Mouse (Mus musculus) adipocyte (in vitro differentiated cells): ENCODE data around the gene Snx5.

ENCODE experiments used
- DNase-seq: peaks from one replicate; pipeline ENCODE4 v3.0.0-alpha.2; 2016; ENCODE audit warnings: low spot score

Gene Snx5

DNA sequence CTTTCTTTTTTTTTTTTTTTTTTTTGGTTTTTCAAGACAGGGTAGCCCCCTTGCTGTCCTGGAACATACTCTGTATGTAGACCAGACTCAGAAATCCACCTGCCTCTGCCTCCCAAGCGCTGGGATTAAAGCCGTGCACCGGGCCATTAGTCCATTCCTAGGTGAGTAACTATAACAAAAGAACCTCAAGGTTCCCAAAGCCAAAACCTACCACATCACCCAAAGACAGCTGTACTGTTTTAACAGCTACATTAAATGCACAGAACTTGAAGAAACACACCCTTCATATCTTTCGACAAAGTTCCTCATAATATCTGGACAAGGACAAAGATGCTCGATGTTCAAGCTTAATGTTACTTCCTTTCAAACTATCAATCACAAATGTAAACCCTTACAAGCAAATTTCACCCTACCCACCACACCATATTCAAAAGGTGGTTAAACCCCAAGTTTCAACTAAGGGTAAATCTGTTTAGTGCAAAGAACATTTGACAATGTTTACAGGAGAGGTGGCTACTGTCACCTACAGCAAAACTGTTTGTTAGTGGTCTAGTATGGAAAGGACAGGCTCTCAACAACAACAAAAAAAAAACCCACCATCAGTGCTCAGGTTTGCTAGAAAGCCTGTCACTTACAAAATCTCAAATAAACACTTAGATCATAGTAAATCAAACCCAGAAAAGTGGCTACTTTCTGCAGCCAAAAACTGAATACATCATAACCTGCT is 3.5 kb downstream of the Snx5 start:
- no peak for DNase-seq

DNA sequence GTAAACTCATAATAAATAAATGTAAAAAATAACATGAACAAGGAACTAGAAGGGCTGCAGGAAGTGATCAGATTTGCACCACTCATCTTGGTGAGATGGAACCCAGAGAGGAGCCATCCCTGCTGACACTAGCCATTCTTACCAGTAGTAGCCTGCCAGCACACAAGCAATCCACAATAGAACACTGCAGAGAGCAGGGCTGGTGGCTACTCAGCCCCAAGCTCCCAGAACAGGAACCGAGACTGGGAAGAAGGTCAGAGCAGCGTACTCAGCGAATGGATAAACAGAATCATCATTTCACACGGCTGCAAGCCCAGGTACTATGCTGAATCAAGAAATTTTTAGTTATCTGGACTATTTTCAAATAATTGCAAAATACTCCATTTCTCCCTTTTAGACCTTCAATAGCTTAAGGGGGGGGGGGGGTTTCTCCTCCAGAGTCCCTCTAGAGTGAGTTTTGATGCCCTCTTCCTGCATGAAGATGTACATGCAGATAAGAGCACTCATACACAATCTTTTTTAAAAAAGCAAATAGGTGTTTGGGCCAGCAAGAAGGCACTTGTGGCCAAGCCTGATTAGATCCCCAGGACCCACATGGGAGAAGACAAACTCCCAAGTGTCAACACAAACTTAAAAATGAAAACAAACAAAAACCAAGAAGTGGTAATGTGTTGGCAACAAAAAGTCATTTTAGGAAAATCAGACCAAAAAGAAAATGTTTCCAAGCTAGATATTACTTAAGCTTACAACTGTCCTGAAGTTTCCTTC is 4.6 kb downstream of the Snx5 start:
- DNase-seq: no peak

DNA sequence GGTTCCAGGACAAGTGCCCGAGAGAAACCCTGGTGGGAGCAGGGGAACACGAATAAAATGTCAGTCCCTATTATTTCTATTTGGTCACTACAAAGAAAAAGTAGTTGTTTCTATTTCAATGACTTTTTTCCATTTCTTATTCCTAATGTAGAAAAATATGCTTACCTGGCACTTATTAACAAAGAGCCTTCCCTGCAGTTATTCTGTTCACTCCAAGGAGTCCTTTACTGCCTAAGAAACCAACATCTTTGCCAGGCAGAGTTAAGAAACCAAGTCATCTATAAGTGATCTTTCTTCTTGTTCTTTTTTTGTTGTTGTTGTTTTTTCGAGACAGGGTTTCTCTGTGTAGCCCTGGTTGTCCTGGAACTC is 5.6 kb downstream of the Snx5 start:
- no peak for DNase-seq

DNA sequence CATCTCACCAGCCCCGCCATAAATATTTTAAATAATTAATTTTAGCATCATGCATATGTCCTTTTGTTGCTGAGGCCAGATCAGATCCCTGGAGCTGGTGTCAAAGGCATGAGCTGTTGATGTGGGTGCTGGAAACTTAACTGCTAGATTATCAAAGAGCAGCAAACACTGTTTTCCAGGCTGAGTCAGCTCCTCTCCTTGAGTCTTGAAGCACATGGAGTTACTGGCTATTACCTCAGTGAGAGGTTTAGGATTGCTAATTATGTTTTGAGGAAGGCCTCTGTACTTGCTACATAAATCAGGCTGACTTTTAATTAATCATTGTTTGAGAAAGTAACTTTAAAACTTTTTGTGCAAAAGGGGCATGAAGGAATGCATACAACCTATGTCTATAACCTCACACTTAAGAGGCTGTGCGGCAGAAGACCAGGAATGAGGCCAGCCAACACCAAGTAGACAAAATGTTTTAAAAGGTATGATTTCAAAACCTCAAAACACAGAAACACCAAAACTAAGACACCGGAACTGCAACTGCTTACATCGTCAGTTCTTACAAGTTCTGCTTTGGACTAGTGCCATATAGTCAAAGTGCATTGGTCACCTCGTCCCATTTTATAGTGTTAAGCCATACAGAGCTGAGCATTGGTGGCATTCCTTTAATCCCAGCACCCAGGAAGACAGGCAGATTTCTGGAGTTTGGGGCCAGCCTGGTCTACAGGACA is 6.1 kb downstream of the Snx5 start:
- DNase-seq: peak; percentile 48

DNA sequence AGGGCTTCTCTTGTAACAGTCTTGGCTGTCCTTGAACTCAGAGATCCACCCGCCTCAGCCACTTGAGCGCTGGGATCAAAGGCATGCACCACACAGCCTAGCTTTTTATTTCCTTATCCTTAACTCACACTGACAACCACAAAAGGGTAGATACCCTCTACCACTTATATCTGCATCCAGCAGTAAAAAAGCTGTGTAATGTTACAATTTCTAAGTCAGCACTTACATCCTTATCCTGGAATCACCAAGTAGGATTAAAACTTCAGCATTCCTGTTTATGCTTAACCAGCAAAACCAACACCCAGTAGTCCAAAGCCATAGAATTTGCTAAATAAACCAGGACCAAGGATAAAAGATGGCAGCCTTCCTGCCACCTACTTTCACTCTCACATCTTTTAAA is 7.9 kb downstream of the Snx5 start:
- no peak for DNase-seq

DNA sequence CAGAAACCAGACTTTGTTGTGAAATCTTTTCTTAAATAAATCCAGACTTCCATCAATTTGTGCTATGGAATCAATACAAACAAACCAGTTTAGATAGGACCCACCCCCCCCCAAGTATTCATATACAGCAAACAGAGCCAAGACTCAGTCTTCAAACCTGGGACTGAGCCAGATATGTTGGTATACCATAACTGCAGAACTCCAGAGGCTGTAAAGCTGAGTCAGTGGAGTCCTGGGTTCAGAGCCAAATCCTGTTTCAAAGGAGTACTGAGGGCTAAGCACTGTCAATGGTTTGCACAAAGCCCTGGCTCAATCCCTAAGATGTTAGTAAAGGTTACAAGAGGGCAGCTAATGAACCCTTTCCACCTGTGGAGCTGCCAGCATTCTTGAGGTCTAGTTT is 20.6 kb downstream of the Snx5 start:
- DNase-seq: no peak

DNA sequence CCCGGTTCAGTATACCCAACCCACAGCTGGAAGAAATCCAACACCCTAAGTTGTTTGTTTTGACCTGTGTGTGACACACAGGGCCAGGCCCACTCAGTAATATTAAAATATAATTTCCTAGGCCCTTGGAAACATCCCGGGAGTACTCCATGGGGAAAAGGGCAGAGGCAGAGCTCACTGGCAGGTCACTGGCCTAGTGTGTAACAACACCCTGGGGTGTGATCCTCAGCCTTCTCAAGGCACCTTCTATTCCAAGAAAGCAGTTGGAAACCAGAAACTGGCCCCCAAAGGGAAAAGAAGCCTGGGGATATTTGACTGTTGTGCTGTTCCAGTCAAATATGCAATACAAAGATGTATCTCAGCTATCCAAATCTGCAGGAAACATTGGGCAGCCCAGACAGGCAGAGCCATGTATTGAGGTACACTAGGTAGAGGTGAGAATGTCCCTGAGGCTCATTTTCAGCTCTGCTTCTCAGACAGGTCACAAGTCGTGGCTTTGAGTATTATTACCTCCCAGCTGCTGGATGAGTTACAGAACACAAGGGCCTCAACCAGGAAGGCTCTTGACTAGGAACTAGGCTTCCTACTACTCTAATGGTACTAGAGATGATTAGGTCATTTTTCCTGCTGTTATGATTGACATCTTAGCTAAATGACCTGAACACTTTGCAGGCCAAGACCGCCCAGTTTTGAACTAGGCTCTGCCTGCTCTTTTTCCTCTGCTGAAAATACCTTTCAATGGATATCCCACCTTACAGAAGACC is 21.9 kb downstream of the Snx5 start:
- no peak for DNase-seq

DNA sequence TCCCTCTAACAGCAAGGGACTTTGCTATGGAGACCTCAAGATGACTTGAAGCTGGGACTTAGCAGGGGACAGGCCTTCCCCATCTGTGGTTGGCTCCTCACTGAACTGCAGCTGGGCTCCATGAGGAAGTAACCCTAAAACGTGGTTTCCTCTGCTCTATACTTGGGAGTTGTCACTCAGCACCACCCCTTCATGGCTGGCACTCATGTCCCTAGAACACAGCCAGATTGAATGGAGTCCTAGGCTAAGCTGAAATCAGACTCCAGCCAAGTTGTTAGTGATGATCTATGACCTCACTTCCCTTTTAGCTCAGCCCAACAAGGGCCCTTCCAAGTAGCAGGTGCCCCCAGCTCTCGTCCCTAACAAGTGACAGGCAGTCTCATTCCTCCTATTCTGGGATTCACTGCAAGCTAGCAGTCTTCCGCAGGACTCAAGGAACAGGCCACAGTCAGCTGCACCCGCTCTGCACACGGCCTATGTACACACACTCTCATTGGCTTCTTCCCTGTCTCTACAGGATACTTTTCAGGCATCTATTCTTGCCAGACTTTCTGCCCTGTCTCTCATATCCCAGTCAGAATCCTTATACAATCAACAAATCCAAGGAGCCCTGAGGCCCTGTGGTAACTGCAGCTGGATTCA is 23.2 kb downstream of the Snx5 start:
- no peak for DNase-seq

DNA sequence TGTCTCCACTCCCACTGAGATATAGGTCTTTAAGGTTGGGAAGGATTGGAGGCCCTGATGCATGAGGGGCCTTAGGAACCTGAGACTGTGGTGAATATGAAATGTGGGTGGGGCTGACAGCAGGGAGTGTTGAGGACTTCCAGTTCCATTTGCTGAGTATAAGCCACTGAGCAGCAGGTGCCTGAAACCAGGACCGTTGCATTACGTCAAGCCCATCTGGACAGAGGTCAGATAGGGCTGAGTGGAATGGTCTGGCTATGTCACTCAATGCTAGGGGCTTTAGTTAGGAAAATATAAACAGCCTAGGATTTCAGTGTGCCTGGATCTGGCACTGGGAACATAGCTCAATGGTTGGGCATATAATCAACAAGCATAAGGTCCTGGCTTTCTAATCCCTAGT is 24.4 kb downstream of the Snx5 start:
- no peak for DNase-seq

DNA sequence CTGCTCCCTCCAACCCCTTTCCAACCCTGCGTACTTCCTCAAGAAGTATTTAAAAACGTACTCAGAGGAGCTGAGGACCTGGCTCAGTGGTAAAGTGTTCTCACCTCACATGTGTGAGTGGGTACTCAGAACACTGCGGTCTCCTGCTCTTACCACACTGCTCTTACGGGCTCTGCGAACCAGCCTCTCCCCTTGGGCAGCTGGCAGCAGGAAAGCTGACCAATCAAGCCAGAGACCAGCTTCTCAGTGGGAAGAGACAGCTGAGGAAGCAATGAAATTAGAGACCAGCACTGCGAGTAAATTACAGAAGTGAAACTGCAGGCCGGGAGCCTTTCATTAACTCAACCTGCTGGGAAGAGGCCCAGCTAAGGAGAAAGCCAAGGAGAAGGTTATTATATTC is 25.2 kb downstream of the Snx5 start:
- DNase-seq: no peak

DNA sequence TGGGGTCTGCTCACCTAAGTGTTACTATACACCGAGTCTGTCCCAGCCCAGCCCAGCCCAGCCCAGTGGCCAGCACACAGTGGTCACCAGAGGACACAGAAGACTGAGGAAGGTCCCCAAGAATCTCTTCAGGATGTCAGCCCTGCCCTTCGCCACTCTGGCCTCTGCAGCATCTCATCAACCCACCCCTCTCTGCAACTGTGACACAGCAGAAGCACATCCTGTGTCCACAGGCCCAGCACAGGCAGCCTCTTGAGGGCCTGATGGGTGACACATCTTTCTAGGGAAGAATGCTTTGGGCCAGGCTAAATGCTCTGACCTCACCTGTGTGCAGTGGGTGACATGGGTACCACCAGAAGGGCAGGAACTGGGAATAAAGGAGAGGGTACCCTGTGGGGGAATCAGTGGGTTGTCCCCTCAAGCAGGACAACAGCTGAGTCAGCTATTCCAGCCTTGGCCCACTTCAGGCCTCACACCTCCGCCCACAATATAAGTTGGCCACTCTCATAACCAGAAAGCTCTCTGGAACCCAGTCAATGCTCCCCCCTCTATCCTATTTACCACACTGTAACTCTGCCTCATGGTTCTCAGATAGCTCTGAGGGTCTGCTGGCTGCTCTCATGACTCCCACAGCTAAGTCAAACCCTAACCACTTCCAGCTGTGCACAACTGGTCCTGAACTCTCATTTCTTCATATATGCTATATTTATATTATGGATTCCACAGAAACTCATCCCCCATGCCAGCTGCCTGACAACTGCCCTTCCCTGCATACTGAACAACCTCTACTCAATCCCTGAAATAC is 30.4 kb downstream of the Snx5 start:
- no peak for DNase-seq

DNA sequence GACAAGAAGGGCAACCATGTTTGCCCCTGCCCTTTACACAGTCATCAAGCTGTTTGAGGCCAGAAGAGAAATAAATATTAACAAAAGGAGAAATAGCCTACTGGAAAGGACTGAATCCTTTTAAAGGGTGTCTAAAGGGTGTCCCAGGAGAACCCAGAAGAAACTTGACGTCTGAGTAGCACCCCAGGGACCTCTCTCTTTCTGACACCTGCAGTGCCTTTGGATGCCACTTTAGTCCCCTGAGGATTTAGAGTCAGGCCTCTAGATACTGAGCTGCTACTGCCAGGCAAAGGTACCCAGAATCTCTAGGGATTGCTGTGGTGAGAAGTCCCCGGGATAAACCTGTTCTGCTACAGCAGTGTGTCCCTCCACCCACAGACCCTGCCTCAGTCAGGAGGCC is 31.4 kb downstream of the Snx5 start:
- DNase-seq: no peak

DNA sequence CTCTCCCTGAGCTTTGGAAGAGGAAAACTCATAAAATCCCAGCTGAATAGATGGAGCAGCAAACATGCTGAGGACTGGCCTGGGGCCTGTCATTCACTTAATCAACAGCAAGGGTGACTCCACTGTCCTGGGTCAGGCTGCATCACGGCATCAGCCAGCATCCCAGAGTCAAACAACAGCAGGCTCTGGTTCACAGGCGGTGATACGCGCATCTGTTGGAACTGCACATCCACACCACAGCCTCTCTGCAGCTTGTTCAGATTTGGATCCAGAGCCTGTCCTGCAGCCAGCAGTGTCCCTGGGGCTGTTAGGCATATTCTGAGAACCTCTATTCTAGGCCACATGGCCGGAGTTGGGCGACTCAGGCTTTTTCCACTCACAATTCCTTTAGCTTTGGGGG is 32.4 kb downstream of the Snx5 start:
- peak; percentile 24 for DNase-seq

DNA sequence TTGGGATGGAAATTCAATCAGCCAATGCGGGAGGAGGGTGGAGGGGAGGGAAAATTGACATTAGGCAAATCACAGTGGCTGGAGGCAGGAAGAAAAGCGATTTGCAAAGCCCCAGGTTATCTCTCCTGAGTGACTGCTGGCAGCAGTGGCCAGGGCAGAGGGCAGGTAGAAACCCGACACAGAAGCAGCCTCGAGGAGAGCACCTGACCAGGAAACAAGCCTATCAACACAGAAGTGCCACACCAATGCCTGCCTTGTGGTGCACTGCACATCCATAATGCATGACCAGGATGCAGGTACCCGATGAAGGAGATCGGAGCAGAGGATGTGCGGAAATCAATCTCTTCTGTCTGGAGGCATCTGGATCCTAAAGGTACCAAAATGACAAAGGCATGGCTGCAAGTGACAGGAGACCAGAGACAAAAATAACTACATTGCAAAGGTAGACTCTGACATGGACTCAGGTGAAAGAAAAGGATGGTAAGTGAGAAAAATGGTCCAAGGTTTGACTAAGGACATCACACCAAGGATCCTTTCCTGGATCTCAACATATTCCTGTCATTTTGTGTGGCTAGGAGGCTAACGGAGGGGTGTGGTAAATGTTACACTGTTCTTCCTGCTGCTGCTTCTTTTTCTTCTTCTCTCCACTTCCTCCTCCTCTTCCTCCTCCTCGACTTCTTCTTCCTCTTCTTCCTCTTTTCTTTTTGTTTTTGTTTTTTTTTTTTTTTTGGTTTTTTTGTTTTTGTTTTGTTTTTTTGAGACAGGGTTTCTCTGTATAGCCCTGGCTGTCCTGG is 33.7 kb downstream of the Snx5 start:
- no peak for DNase-seq

DNA sequence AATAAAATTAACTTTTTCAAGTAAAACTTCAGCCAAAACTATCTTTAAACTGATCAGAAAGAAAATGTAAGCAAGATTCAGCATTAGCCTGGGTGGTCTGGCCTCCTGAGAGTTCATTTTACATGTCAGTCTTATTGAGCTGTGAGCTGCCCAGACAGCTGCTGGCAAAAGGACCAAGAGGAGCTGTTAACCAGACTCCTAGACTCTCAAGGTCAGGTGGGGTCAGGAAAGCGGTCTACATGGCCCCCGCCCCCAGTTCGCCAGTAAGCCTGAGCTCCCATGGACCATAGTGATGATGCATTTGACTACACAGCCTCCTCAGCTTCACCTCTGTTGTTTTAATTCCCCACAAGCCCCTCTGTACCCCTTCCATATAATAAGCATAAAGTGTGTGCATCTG is 34.9 kb downstream of the Snx5 start:
- no peak for DNase-seq

DNA sequence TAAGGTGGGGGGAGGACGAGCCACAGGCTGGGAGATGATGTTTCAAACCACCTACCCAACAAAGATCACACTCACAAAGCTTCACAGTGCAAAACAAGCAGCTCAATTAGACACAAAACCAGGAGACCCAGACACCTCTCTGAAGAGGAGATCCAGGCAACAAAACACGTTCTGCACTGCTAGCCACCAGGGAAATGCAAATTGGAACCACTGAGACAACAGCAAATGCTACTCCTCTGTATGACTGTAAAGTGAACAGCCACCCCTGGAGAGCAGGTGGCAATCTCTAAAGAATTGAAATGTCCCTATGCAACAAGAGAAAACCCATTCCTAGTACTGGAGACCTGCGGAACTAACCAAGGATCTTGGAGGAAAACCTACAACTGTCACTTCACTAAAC is 37.2 kb downstream of the Snx5 start:
- DNase-seq: no peak

DNA sequence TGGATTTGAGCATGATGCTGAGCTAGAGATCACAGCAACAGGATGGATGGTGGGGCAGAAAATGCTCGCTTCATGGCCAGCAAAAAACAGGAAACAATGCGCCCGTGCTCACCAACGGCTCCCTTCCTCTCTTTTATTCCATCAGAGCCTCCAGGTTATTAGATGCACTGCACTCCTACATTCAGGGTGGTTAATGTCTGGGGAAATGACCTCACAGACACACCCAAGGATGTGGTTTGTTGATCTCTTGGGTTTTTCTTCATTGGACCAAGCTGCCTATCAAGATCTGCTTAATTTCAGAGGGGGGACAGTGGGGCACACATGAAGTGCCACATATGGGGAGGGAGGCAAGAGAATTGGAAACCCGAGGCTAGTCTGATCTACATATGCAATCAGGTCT is 39.6 kb downstream of the Snx5 start:
- no peak for DNase-seq

DNA sequence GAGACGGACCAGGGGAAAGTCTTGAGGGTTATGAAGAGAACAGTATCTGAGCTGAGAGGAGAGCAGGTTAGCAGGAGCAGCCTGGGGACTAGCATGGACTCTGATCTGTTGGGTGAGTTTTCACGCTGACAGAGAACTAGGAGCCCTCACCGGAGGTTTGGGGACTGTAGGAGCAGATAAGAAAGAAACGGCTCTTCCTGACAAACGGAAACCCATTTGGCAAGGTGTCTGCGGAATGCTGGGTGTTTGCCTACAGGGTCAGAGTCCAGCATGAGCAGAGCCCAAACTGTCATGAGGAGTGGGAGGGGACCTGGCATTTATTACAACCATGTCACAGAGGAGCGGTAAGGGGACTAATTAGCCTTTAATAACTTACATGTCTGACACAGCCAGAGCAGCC is 40.2 kb downstream of the Snx5 start:
- peak; percentile 64 for DNase-seq

DNA sequence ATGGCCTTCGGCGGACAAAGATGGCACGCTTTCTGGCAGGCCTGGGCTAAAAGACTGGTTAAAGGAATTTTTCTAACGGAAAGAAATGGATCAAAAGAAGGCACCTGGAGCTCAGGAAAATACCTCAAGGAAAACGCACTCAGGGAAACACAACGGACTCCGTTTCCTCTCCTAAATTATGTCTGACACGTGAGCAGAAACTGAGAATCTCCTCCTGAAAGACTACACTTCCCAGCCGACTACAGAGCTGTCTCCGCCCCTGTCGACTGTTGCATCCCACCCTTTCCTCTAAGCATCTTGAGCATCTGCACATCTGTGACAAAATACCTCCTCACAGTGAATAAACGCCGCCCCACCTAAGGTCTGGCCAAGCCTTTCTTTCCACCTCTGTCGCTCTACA is 41.1 kb downstream of the Snx5 start:
- DNase-seq: no peak
